Mouse (Mus musculus) liver, embryonic 14.5 days (tissue): ENCODE data around the gene Zfp945. TPM values are rescaled to one million over a fixed set of nuclear protein-coding genes. Genes with fewer than 3 reads are reported as not detected.
A peak's percentile ranks its signal among the peaks of the same experiment; 100 is the strongest.
"Not testable (repeated sequence)": the region's sequence is repeated elsewhere in the genome, so short reads cannot be mapped to it uniquely, and the experiment has no call there.

ENCODE experiments used
- ATAC-seq: fragments of 200-750 bp; cut with Nextera tagmentation; 2 replicates; pipeline ENCODE4 v1.8.0; 2017; ENCODE audit warnings: moderate number of reproducible peaks, mild to moderate bottlenecking, moderate library complexity; ENCODE audit not compliant: insufficient read depth
- DNase-seq, 3 experiments: peaks; one replicate each; pipeline ENCODE4 v3.0.0-alpha.2; 2012 to 2013; ENCODE audit warnings: low read depth in 3 of 3, low spot score in 3 of 3
- H3K27ac ChIP-seq: fragments of 300-500 bp; sonication (generic); 2 replicates; pipeline ENCODE4 v1.5.1; 2014; ENCODE audit warnings: moderate library complexity, mild to moderate bottlenecking, control low read depth, inconsistent platforms
- H3K27me3 ChIP-seq: fragments of 300-500 bp; sonication (generic); 2 replicates; pipeline ENCODE4 v1.6.1; 2014; ENCODE audit warnings: mild to moderate bottlenecking, low read length, moderate library complexity; ENCODE audit not compliant: control insufficient read depth, insufficient read depth
- H3K36me3 ChIP-seq: fragments of 300-500 bp; sonication (generic); replicated peaks from 2 replicates; pipeline ENCODE4 v1.6.1; 2014; ENCODE audit warnings: low read depth; ENCODE audit not compliant: control insufficient read depth, insufficient read depth
- H3K4me1 ChIP-seq, 2 experiments: fragments of 200-500 bp in 1 of 2; fragments of 300-500 bp in 1 of 2; sonication (generic) in 1 of 2; replicated peaks; 2 replicates each; pipeline ENCODE4 v1.6.1; 2012 to 2014; ENCODE audit warnings: antibody characterized with exemption in 1 of 2, inconsistent platforms in 1 of 2, low read length in 1 of 2; ENCODE audit not compliant: control insufficient read depth in 2 of 2, insufficient read depth in 2 of 2
- H3K4me2 ChIP-seq: fragments of 300-500 bp; sonication (generic); 2 replicates; pipeline ENCODE4 v1.6.1; 2014; ENCODE audit warnings: low read depth, mild to moderate bottlenecking, control low read depth, moderate library complexity
- H3K4me3 ChIP-seq, 2 experiments: fragments of 200-500 bp in 1 of 2; fragments of 300-500 bp in 1 of 2; sonication (generic) in 1 of 2; 2 replicates each; pipeline ENCODE4 v1.5.1; 2012 to 2014; ENCODE audit warnings: low read depth in 2 of 2, low read length in 2 of 2, mild to moderate bottlenecking in 2 of 2, control low read depth in 1 of 2, inconsistent platforms in 1 of 2, moderate library complexity in 1 of 2; ENCODE audit not compliant: insufficient read depth in 1 of 2
- H3K9ac ChIP-seq: fragments of 300-500 bp; sonication (generic); replicated peaks from 2 replicates; pipeline ENCODE4 v1.6.1; 2014; ENCODE audit warnings: mild to moderate bottlenecking, control low read depth, moderate library complexity
- H3K9me3 ChIP-seq: fragments of 300-500 bp; sonication (generic); 2 replicates; pipeline ENCODE4 v1.6.1; 2016; ENCODE audit warnings: low read length, mixed read lengths; ENCODE audit not compliant: control insufficient read depth
- CTCF ChIP-seq: IDR thresholded peaks from 2 replicates; pipeline ENCODE4 v1.5.1; 2016; ENCODE audit warnings: antibody characterized with exemption, low read depth, control low read depth
- EP300 ChIP-seq: IDR thresholded peaks from 2 replicates; pipeline ENCODE4 v1.6.1; 2016; ENCODE audit warnings: antibody characterized with exemption, low read depth
- WGBS: fragments of 180-500 bp; shearing (Covaris S2); extraction: QIAGEN DNeasy Blood & Tissue Kit; methylation state at CpG from one replicate; pipeline ENCODE4 v1.1.7; 2014; ENCODE audit not compliant: insufficient replicate concordance; 5-methylcytosine and 5-hydroxymethylcytosine counted together
- polyA plus RNA-seq, 2 experiments: library from polyadenylated mRNA; depleted of rRNA in 1 of 2; stranded (reverse) in 1 of 2; unstranded in 1 of 2; fragments of >200 nt; fragmentation: Nextera tagmentation in 1 of 2; extraction: Ambion mirVana in 1 of 2; gene quantifications; 2 replicates each; pipeline versions ENCODE4 v1.2.1 to v1.2.3; 2012 to 2014

Gene Zfp945
- 0.64 and 0.87 TPM in 2 replicates for polyA plus RNA-seq (2012; rRNA removed)
- 1.7 and 1.9 TPM in 2 replicates for polyA plus RNA-seq (2014; fragmentation: Nextera tagmentation; extraction: Ambion mirVana)

DNA sequence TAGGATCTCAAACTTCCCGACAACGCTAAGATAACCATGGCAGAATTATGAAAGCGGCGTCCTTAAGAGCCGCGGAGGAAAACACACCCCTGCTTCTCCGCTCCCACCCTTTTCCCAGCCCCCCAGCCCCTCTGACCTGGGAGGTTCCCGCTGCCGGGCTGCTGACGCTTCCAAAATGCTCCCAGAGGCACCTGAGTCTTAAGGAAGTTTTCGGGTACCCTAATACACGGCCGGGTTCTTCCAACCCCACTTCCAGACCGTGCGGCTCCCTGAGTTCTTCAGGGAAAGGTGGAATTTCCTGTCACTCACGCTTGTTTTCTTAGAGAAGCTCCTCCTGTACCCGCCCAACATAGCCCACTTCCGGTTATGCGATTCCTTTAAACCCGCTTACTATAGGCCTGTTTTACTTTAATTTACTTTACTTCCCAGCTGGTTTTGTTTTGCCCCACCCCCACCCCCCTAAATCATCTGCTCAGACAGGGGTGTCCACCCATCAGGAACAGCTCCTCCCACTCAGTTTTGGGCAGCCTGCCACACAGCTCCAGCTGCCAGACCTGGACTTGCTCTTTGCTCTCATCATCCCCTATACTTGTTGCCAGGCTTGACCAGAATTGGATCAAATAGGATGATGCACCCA, at the start of gene Zfp945:
Gene Zfp945, minus strand, starts transcription at position 290 of the 637 bp plus-strand sequence.
- under 1% methylated on average over 20 of the region's 20 CpGs for WGBS
- Histone ChIP-seq H3K27me3 (no peaks in the 10 kb centered on the region), H3K4me1 (peaks cover 0 to 6% of the 10 kb centered on the region in 2 experiments; a peak in 2 of 4 replicates), H3K36me3 (no peaks in the 10 kb centered on the region), H3K9ac (peak within 1 kb of the TSS; percentile 52), H3K4me2 (peak within 1 kb of the TSS; percentile 79), H3K4me3 (peak within 1 kb of the TSS; percentile 67 to 70), H3K9me3 (no peaks in the 10 kb centered on the region), H3K27ac (peak within 1 kb of the TSS; percentile 18; the same call in 1 of the 2 replicates)
- ATAC-seq = peak; percentile 81
- TF ChIP-seq CTCF (no peak), EP300 (no peak)
- DNase-seq = peak; percentile 30 to 45 (median 36)

DNA sequence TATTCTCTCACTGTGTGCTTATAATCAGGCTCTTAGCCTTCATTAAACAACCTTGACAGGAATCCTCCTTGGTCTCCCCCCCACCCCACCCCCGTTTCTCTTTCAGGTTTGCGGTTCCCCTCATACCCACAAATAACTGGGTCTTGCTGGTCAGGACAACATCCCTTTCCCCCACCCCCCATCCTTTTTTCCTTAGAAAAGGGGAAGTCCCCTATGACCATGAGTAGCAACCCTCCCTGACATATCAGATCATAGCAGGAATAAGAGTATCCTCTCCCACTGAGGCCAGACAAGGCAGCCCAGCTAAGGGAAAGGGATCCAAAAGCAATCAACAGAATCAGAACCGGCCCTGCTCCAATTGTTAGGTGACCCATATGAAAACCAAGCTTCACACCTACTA, 21.4 kb upstream of the Zfp945 start:
- no peak overlapping the region for H3K27ac ChIP-seq
- no peaks in the 10 kb centered on the region for H3K27me3 ChIP-seq
- H3K9me3 ChIP-seq = no peaks in the 10 kb centered on the region
- 43% methylated on average over 3 of the region's 3 CpGs for WGBS
- ATAC-seq = no peak
- DNase-seq = no peak
- H3K4me1 ChIP-seq = no peaks in the 10 kb centered on the region
- no peak overlapping the region for H3K4me3 ChIP-seq
- no peak overlapping the region for H3K4me2 ChIP-seq
- no peaks in the 10 kb centered on the region for H3K36me3 ChIP-seq
- TF ChIP-seq EP300 (no peak), CTCF (no peak)
- no peak overlapping the region for H3K9ac ChIP-seq

DNA sequence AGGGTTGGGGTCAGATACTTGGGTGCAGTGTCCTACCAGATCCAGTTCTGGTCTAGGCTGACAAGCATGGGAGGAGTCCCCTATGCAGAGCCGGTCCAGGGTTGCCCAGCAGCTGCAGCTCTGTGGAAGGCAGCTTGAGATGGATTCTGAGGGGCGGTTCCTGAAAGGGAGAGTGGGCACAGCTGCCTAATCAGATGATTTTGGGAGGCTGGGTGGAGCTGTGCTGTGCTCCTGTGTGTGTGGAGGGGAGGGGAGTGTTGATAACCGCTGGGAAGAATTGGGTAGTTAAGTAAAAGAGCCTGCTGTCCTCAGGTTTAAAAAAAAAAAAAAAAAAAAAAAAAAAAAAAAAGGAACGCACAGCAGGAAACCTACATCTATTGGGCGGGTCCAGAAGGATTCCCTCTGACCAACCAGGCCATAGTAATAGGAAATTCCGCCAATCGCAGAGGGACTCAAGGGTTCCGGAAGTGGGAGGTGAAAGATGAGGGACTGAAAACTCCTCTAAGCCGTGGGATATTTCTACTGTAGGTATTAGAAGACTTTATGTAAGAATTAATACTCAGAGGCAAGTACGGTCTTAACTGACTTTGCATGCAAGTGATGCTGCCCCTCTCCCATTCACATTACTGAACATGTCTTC, 17.2 kb upstream of the Zfp945 start:
- ATAC-seq (peak; percentile 53; the same call in 1 of the 2 replicates), DNase-seq (peak; percentile 1 to 59 (median 50))
- no peak overlapping the region for H3K9ac ChIP-seq
- no peaks in the 10 kb centered on the region for H3K4me1 ChIP-seq
- H3K4me3 ChIP-seq = no peak overlapping the region
- no peaks in the 10 kb centered on the region for H3K36me3 ChIP-seq
- H3K27ac ChIP-seq = no peak overlapping the region
- TF ChIP-seq EP300 = no peak
- TF ChIP-seq CTCF = no peak
- 45% methylated on average over 10 of the region's 10 CpGs for WGBS
- no peaks in the 10 kb centered on the region for H3K9me3 ChIP-seq
- no peaks in the 10 kb centered on the region for H3K27me3 ChIP-seq
- no peak overlapping the region for H3K4me2 ChIP-seq

GRCm38 (mm10) chr17:22877427-22878307, 10.7 kb upstream of the Zfp945 start:
- DNase-seq (no peak), ATAC-seq (peak; percentile 88; the same call in 1 of the 2 replicates)
- no peak overlapping the region for H3K4me3 ChIP-seq
- H3K27me3 ChIP-seq = no peaks in the 10 kb centered on the region
- no peak overlapping the region for H3K9ac ChIP-seq
- H3K4me1 ChIP-seq = no peaks in the 10 kb centered on the region
- H3K36me3 ChIP-seq = no peaks in the 10 kb centered on the region
- no peak overlapping the region for H3K4me2 ChIP-seq
- 73% methylated on average over 11 of the region's 11 CpGs for WGBS
- H3K9me3 ChIP-seq = no peaks in the 10 kb centered on the region
- TF ChIP-seq CTCF (no peak), EP300 (no peak)
- no peak overlapping the region for H3K27ac ChIP-seq

- no peaks in the 10 kb centered on the region for H3K4me1 ChIP-seq
- H3K36me3 ChIP-seq = no peaks in the 10 kb centered on the region
- H3K27me3 ChIP-seq = no peaks in the 10 kb centered on the region
- H3K9me3 ChIP-seq = no peaks in the 10 kb centered on the region
- H3K4me3 ChIP-seq = no peak overlapping the region
- WGBS = 85% methylated on average over 20 of the region's 20 CpGs
- H3K4me2 ChIP-seq = no peak overlapping the region
- DNase-seq = peak; percentile 47 to 59 (median 51)
- H3K27ac ChIP-seq = no peak overlapping the region
- no peak overlapping the region for H3K9ac ChIP-seq
- TF ChIP-seq CTCF (no peak), EP300 (no peak)
- peak; percentile 64 for ATAC-seq
Observed at GRCm38 (mm10) chr17:22876316-22876715, 9.4 kb upstream of the Zfp945 start.

- H3K4me1 ChIP-seq, DNase-seq: not testable (repeated sequence)
- WGBS = 70% methylated on average over 4 of the region's 4 CpGs
Observed at GRCm38 (mm10) chr17:22875549-22875948, 8.6 kb upstream of the Zfp945 start.

More at GRCm38 (mm10) chr17:22875549-22875948, 8.6 kb upstream of the Zfp945 start:
- not testable (repeated sequence) for H3K36me3 ChIP-seq, H3K4me2 ChIP-seq, H3K9ac ChIP-seq, H3K4me3 ChIP-seq, H3K27me3 ChIP-seq, H3K27ac ChIP-seq, H3K9me3 ChIP-seq, ATAC-seq
